25 mouse cellular contexts compared by ENCODE assay signal in the genomic region with DNA sequence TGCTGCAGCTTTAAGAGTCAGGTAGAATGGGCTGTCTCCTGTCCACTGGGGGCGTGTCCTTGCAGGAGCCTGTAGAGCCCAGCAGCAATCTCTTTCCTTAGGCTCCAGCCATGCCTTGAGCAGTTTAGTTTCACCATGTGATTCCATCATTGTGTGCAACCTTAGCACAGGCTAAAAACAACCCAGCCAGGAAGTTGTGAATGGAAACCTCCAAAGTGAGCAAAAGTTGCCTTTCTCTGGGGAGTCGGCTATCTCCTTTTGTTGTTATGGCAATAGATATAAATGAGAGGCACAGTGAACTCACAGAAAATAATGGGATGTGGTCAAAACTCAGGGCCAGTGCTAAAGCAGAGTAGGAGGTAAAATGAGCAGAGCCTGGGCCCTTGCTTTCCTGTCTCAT.
"Had no signal": no experiment of that assay in that cellular context is flagged by ENCODE, and none has a peak within 500 bp of the region (broad histone marks: within the 10 kb centered on the region; RNA-seq: fewer than 3 reads in every experiment).

No protein-coding gene starts in this region.

- ATAC-seq: hindbrain, embryonic 16.5 days; liver, embryonic 12.5 days had no signal

- H3K9me3 ChIP-seq: heart, embryonic 10.5 days; heart, embryonic 13.5 days; heart, embryonic 15.5 days; hindbrain, embryonic 10.5 days; hindbrain, embryonic 12.5 days; kidney, embryonic 15.5 days; limb, embryonic 13.5 days; limb, embryonic 15.5 days; liver, embryonic 12.5 days had no signal

- H3K27me3 ChIP-seq: heart, embryonic 13.5 days; heart, embryonic 15.5 days; hindbrain, embryonic 12.5 days; kidney, embryonic 15.5 days; limb, embryonic 13.5 days; limb, embryonic 15.5 days; liver, embryonic 12.5 days had no signal

- H3K27ac ChIP-seq: gastrocnemius, adult 2 months; heart, adult 2 months; heart, embryonic 10.5 days; heart, embryonic 13.5 days; heart, embryonic 15.5 days; hindbrain, embryonic 10.5 days; hindbrain, embryonic 12.5 days; hindbrain, embryonic 14.5 days; kidney, embryonic 15.5 days; kidney, postnatal 0 days; limb, embryonic 13.5 days; limb, embryonic 15.5 days; liver, embryonic 12.5 days; liver, embryonic 14.5 days had no signal

- DNase-seq: gastrocnemius, adult 2 months; gastrocnemius, postnatal 10 days; gastrocnemius, postnatal 25 days; heart, adult 2 months; heart, postnatal 14 days; heart, postnatal 36 days; kidney, adult 11 months; kidney, adult 9 months; kidney, postnatal 14 days; layer of hippocampus, adult 9-11 months; layer of hippocampus, postnatal 36 days; left cerebral cortex, postnatal 4 days had no signal

- H3K4me1 ChIP-seq: heart, embryonic 15.5 days; hindbrain, embryonic 10.5 days; hindbrain, embryonic 12.5 days; kidney, embryonic 15.5 days; limb, embryonic 13.5 days; limb, embryonic 15.5 days; liver, embryonic 12.5 days had no signal

- H3K4me3 ChIP-seq: gastrocnemius, adult 2 months; heart, adult 2 months; heart, embryonic 10.5 days; heart, embryonic 13.5 days; heart, embryonic 15.5 days; hindbrain, embryonic 10.5 days; hindbrain, embryonic 12.5 days; kidney, embryonic 15.5 days; limb, embryonic 13.5 days; limb, embryonic 15.5 days; liver, embryonic 12.5 days had no signal

- H3K4me2 ChIP-seq: heart, embryonic 13.5 days; heart, embryonic 15.5 days; hindbrain, embryonic 12.5 days; hindbrain, embryonic 14.5 days; kidney, embryonic 15.5 days; limb, embryonic 13.5 days; limb, embryonic 15.5 days; liver, embryonic 12.5 days had no signal

- H3K36me3 ChIP-seq: heart, embryonic 10.5 days; heart, embryonic 15.5 days; hindbrain, embryonic 10.5 days; hindbrain, embryonic 12.5 days; limb, embryonic 13.5 days; limb, embryonic 15.5 days; liver, embryonic 12.5 days had no signal

- H3K9ac ChIP-seq: heart, embryonic 13.5 days; heart, embryonic 15.5 days; hindbrain, embryonic 12.5 days; hindbrain, embryonic 14.5 days; kidney, embryonic 15.5 days; limb, embryonic 13.5 days; limb, embryonic 15.5 days; liver, embryonic 12.5 days; liver, embryonic 14.5 days had no signal
